Mouse (Mus musculus): ENCODE measurements at regions not wholly inside any gene's neighbourhood (a gene's known extent, or its start where the extent isn't known, plus 50 kb on each side); places are given as distances from the start of the nearest gene placed in this dataset.

DNA sequence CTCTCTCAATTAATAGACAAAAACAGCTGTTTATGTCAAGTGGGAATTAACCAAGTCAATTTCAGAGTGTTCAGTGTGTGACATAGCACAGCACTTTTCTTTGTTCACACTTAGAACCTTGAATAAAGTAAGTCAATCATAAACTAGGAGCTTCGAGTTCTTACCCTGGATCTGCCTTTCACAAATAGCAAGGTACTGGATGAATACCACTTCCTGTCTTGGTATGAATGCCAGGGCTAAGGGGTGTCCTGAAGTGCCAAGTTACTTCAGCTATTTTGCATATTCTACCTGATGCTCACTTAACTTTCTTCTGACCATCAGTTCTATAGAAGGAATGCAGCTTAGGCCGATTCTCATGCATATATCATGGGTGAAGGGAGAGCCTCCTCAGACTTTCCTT is 90.1 kb upstream of the Rasgrp1 start:
- no peak for TF ChIP-seq TAL1 (IDR thresholded peaks at IDR 0.05; ENCODE audit: low read length)
- no peak for TF ChIP-seq GATA1 (IDR thresholded peaks at IDR 0.05; ENCODE audit: low read length)

All from erythroblast, embryonic 14.5 days (primary cell).